Mouse (Mus musculus) brain, adult 2 months (tissue): Measurements from ENCODE around the gene Ralgapa1.

Source experiments
- DNase-seq: peaks from one replicate; pipeline ENCODE4 v3.0.0; 2011; ENCODE audit warnings: low read depth, low spot score

Ralgapa1 gene

DNA sequence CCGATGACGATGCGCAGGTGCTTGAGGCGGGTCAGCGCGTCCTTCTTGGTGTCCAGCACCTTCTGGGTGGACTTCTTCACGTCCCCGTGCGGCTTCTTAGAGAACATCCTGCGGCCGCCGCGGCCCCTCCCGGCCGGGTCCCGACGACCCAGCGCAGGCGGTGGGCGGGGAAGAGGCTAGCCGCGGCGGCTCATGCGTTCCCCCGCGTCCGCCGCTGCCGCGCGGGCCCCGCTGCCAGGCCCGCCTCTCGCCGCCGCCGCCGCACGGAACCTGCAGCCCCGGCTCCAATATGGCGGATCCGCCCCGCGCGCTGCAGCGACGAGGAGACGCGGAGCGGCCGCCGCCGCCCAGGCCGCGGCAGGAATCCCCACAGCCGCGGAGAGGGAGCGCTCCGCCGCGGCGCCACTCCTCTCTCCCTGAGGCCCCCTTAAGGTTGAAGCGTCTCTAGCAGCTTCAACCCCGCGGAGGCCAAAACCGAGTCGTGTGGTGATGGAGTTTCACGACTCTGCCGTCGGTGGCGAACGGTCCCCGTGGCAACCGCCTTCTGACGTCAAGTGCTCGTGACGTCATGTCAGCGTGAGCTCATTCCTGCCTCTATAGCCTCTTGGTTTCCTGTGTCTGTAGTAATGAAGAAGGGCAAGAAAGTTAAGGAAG is at the start of gene Ralgapa1:
Ralgapa1 (minus strand) TSS at position 507 of the 654 bp plus-strand sequence.
- peak; percentile 96 for DNase-seq

DNA sequence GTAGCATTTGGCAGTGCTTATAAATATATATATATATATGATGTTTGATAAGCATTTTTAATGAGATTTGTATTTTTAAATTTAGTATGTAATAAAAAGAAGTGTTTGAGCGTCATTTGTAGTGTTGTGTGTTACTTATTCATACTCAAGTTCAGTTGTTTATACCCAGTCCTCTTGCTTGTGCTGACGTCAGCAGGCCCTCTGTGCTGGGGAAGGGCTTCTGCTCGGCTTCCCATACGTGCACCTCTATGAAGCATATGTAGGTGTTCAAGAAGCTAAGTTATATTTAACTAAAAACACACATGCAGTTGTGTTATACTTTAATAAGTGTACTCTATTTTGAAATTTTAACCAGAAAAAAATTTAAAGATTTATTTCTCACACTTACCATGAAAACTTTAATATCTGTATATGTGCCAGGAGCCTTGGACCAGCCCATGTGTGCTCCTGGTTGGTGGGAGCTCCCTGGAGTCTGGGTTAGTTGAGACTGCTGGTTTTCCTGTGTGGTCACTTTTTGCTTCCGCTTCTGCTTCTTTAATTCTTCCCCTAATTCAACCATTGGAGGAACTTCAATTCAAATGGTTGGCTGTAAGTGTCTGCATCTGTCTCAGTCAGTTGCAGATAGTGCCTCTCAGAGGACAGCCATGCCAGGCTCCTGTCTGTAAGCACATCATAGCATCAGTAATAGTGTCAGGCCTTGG is 48.8 kb upstream of the Ralgapa1 start:
- no peak for DNase-seq

DNA sequence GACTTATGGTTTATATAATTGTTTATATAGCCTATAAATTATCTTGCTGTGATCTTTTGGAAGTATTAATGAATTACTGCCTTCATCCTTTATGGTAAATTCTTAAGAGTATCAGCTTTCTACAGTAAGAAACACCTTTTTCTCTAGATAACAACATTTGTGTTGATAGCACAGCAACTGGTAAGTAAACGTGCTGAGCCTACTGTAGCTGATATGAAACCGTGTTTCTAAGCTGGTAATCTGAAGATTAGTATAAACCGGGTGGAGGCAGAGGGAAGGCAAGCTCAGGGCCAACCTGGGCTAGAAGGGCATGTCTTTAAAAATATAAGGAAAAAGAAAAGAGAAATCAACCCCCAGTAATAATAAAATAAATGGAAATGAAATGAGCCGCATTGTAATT is 46.8 kb upstream of the Ralgapa1 start:
- DNase-seq: no peak

DNA sequence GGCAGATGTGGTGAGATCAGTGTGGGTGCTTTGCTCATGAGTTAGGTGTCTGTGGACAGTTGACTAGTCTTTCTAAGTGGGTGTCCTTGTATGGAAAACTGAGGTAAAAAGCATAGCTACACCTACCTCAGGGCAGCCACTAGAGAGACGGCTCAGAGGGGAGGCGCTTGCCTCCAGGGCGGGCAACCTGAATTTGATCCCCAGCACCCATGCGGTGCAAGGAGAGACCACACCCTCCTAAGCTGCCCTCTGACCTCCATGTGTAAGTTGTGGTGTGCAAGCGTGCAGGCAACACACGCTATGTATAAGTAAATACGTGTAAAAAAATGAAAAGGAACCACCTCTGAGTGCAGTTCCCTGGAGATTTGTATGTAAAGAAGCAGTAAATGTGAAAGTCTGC is 39.7 kb upstream of the Ralgapa1 start:
- no peak for DNase-seq

DNA sequence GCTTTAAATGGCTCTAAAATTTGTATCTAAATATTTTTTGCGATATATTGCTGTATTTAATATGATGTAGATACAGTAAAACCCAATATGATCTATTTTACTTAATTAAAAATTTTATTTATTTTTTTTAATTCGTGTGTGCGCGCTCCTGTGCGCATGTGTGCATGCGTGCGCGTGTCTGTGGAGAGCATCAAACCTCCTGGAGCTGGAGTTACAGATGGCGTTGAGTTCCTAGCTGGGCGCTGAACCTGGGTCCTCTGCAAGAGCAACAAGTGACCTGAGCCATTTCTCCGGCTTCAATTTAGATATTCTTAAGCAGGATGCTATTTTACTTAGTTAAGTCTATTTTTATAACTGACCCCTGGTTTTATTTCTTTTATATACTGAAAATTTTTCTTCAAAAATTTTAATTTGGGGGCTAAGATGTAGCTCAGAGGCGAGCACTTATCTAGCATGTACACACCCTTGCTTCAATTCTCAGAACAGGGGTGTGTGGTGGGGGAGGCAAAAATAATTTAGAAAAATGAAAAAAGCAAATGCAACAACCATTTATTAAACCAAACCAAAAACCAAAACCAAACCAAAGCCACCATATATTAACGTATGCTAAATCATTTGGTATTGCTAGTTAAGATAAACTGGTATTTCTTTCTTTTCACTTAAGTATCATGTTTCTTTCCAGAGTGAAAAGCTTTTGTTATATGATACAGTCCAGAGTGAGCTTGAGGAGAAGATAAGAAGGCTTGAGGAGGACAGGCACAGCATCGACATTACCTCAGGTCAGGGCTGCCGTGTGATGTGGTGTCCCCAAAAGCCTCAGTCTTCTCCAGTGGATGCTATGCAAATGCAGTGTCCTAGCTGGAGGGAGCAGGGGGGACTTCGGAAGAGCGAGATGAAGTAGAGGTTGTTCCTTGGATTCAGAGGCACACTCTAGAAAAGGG is 38.7 kb upstream of the Ralgapa1 start:
- no peak for DNase-seq

GRCm38 (mm10) chr12:55850650-55851049 is 29.7 kb upstream of the Ralgapa1 start:
- no peak for DNase-seq

DNA sequence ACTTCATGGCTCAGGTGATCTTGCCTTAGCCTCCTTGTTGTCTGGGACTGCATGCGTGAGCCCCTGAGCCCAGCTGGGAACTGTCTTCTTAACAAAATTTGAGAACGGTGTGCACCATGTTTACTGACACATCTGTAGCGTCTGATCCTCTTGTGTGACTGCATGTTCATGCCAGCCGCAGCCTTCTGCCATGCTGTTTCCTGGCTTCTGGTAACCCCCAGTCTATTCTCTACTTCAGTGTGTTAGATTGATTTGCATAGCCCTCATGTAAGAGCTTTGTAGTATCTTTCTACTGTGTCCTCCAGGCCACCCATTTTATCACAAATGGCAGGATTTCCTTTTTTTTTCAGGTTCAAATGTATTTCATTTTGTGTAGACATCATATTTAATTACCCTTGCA is 26.9 kb upstream of the Ralgapa1 start:
- no peak for DNase-seq

DNA sequence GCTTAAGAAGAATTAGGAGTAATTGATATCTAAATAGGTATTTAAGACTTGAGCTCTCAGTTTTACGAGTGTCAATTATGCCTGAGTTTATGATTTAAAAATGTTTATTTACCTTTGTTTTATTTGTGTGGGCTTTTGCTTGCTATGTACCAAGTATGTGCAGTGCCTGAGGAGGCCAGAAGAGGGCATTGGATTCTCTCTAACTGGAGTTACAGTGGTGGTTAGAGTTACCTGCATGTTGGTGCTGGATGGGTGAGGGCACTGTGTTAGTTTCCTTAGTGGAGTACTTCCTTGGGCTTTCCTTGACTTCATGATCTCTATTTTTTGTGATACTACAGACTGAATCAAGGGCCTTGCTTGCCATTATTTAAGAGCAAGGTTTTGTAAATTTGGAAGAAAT is 25.8 kb upstream of the Ralgapa1 start:
- peak; percentile 47 for DNase-seq

- DNase-seq: no peak
Observed at GRCm38 (mm10) chr12:55837495-55837894, 16.5 kb upstream of the Ralgapa1 start.

DNA sequence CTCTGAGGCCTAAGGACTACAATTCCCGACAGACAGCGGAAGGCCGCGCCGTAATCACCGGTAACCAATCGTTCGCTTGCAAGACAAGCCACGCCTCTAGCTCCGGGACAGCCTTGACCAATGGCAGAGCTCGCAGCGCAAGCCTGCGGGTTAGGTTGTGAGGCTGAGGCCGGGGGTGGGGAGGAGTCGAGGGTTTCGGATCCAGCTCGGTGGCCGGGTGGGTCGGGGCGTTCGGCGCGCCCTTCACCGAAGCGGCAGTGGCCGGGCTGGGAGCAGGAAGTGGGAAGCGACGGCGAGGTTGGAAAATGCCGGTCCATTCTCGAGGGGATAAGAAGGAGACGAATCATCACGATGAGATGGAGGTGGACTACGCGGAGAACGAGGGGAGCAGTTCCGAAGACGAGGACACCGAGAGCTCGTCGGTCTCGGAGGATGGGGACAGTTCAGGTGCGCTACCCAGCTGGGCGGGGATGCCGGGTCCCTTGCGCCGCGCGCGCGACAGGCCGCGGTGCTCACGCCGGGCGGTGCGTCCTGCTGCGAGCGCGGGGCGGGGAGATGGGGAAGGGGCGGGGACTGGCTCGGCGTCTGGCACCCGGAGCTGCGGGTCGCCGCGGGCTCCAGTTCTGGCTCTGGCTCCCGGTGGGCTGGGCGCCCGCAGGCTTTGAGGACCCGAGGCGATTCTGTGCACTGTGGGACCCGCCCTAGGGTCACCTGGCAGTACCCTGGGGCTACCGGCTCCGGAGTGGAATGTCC is 15.4 kb upstream of the Ralgapa1 start, which contains the start of gene Brms1l:
Brms1l (plus strand) TSS at position 126 of the 753 bp plus-strand sequence.
- DNase-seq: peak; percentile 100

DNA sequence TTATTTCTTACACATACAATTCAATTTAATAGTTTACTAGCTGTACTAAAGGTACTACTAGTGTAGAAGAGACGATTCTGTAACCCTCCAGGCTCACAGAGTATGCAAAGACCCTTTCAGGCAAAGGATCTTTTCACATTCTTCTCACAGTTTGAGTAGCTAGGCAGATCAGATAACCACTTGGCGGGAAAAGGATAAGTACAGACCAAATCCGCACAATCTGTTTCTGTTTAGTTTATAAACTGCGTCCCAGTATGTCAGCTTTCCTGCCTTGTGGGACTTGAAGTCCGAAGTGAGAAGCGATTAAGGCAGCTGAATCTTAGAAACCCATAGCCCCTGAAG is 14.9 kb upstream of the Ralgapa1 start:
- no peak for DNase-seq

DNA sequence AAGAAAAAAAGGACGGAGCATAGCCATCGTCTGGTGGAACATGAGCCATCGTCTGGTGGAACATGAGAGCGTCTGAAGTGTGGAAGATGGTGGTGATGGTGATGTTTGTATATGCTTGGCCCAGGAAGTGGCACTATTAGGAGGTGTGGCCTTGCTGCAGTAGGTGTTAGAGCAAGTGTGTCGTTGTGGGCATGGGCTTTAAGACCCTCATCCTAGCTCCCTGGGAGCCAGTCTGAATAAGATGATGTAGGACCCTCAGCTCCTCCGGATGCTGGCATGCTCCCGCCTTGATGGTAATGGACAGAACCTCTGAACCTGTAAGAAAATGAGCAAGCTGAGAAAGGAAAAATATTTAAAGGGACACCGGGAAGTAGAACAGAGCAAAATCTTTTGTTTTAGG is 13.9 kb upstream of the Ralgapa1 start:
- no peak for DNase-seq

DNA sequence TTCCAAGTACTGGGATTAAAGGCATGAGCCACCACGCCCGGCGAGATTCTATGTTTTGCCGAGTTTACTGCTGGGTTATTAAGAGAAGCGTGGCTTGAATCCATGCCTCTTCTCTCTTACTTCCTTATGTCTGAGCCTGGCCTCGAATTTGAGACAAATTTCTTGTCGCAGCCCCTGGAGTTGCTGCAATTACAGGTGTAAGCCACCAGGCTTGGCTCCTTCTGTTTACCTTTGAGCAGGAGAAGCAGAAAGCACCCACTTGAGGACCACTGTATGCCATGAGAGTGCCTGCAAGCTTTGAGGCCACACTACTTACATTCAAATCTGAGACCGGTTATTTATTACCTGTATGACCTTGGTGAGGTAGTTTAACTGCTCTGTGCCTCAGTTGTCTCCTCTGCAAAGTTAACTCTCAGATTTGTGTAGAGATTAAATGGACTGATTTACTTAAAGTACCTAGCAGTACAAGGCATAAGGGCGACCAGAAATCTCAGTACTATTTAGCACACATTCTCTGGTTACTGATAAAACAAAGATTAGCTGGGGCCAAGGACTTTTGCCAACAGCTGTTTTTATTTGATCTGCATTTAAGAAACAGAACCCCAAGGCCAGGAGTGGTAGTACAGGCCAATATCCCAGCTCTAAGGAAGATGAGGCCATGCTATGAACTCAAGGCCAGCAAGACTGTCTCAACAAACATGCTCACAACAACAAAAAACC is 13.1 kb upstream of the Ralgapa1 start:
- DNase-seq: no peak

DNA sequence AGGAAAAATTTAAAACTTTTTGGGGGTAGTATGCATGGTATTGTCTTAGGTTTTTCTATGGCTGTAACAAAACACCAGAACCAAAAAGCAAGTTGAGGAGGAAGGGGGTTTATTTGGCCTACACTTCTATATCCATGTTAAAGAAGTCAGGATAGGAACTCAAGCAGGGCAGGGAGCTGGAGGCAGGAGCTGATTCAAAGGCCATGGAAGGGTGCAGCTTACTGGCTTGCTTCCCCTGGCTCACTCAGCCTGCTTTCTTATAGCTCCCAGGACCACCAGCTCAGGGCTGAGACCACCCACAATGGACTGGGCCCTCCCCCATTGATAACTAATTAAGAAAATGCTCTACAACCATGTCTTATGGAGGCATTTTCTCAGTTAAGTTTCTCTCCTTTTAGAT is 12.0 kb upstream of the Ralgapa1 start:
- DNase-seq: no peak

DNA sequence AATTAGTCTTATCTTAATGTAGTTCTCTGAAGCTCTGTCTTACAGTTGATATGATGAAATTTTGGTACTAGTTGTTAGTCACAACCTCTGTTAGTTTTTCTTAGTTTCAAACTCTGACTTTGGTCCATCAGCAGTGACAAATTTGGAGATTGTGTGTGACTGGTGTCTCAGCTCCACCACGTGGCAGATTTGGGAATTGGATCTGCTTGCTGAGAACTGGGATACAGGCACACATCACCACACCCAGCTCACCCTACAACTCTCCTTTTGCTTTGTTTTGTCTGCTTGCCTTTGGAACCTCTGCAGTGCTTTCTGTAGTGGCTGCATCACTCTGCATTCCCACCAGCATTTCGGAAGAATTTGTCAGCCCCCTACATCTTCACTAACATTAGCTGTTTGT is 10.1 kb upstream of the Ralgapa1 start:
- DNase-seq: peak; percentile 87

DNA sequence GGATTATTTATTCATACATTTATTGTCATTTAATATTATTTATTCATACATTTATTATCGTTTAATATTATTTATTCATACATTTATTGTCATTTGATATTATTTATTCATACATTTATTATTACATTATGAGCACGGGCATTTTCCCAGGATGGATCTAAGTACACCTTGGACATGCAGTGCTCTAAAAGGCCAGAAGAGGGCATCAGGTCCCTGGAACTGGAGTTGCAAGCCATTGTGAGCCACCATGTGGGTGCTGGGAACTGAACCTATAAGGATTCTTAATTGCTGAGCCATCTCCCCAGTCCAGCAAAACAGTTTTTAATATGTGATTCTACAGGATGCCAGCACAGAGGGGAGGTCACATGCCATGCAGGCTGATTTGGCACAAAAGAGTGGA is 4.6 kb upstream of the Ralgapa1 start:
- no peak for DNase-seq

DNA sequence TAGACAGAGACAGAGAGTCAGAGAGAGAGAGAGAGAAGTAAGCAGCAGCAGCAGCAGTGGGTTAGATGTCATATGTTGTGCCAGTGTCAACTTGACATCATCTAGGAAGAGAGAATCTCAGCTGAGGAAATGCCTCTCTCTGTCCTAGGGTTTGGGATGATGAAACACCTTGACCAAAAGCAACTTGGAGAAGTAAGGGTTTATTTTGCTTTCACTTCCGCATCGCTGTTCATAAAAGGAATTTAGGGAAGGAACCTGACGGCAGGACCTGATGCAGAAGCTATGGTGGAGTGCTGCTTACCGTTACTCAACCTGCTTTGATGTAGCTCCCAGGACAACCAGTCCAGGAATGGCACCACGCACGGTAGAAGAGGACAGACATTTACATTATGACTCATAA is 3.1 kb upstream of the Ralgapa1 start:
- DNase-seq: no peak

- DNase-seq: peak; percentile 73
Observed at GRCm38 (mm10) chr12:55820119-55820660, 777 bp downstream of the Ralgapa1 start.

GRCm38 (mm10) chr12:55816488-55816887 is 4.5 kb downstream of the Ralgapa1 start:
- no peak for DNase-seq

DNA sequence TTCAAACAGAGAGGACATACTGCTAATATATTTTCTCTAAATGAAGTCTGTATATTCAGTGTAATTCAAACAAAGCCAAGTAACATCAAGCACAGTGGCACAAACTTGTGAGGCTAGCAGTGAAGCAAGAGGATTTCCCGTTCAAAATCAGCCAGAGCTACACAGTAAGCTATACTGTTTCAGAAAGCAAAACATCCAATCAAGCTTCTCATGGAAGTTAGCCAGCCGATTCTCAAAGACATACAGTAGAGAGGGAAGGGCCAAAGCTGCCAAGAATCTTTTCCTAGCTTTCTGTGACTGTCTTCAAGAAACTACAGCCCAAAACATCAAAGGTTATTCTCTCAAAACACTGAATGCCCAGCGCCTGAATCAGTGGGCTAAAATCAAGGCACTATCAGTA is 15.9 kb downstream of the Ralgapa1 start:
- DNase-seq: peak; percentile 49

DNA sequence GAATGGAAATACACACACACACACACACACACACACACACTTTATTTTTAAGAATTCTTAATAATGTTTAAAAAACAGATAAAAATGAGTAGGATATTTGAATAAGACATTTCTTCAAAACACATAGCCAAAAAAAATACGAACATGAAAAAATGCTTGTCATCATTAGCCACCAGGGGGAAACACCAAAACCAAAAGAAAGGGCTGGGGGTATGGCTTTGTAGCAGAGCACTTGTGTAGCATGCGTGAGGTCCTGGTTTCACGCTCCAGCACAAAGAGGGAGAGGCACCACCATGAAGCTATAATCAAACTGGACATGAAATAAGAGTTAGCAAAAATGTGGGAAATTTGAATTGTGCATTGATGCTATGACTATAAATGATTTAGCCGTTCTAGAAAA is 19.8 kb downstream of the Ralgapa1 start:
- DNase-seq: no peak
